Mouse (Mus musculus) left cerebral cortex, adult 8-10 months (tissue): Measurements from ENCODE around the gene Cfap299. TPM values are rescaled to one million over a fixed set of nuclear protein-coding genes. Genes with fewer than 3 reads are reported as not detected.

Experiments used
- DNase-seq, 2 experiments: peaks; one replicate each; pipeline ENCODE4 v3.0.0; 2022; ENCODE audit warnings: low spot score in 2 of 2
- total RNA-seq, 4 experiments: library from RNA; stranded (reverse); gene quantifications; 2 replicates each; pipeline ENCODE4 v1.2.4; 2022

Cfap299 gene
- total RNA-seq, 4 experiments from 2014 or later: 0.41 to 0.96 (median 0.63) TPM; not detected in 1

GRCm38 (mm10) chr5:98585915-98586314 is 256.8 kb downstream of the Cfap299 start:
- no peak for DNase-seq

DNA sequence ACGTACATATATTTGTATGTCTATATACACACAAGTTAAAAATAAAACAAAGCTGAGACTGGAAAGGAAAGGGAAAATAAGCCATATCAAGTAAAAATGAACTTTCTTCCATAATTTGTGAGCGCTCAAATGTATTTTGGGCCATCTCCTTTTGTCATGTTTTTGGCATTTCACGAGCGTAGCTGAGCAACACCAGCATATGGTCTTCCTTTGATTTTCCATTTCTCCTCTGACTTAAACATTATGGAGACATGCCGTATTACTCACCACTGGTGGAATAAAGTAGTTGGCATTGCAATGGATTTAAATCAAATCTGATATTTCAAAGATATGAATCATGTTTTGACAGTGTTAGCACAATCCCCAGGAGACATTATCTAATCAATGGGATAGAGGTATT is 284.4 kb downstream of the Cfap299 start:
- peak in 1 of 2 experiments; percentile 8 for DNase-seq

- no peak for DNase-seq
These were observed 287.8 kb downstream of the Cfap299 start for GRCm38 (mm10) chr5:98616902-98617301.

DNA sequence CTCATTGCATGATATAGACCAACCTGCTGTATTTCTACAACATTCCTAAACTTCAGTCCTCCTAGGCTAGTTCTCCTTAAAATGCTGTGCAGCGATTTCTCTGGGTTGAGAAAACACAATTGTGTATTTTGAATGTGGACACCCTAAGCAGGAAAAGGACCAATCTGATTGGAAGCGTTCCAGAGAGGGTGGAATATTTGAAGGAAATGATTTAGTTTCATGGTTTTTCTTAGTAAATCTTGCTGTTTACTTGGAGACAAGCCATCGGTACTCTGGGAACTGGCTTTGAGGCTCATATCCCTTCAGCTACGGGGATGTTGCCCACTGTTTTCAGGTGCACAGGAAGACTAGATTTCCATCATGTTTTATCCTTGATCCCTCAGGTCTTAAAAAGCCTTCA is 288.3 kb downstream of the Cfap299 start:
- no peak for DNase-seq

- DNase-seq: peak in 1 of 2 experiments; percentile 21
These were observed 321.2 kb downstream of the Cfap299 start for GRCm38 (mm10) chr5:98650345-98650744.

- no peak for DNase-seq
These were observed 321.9 kb downstream of the Cfap299 start for GRCm38 (mm10) chr5:98651049-98651448.

DNA sequence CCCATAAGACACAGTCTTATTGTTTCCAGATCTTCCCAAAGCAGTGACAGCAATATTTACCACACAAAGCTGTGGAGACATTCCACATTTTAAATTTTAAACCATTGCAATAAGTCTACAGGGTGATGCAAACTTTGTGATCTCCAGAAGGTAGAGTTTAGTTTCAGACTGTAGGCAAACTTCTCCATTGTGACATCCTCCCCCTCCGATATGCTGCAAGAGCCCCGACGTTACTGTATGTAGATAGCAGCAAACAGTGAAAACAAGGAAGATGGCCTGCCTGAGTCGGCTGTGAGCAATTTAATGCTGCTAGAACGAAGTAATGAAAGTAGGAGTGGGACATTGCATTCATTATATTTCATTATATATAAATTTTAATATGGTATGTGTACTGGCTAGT is 359.1 kb downstream of the Cfap299 start:
- no peak for DNase-seq

DNA sequence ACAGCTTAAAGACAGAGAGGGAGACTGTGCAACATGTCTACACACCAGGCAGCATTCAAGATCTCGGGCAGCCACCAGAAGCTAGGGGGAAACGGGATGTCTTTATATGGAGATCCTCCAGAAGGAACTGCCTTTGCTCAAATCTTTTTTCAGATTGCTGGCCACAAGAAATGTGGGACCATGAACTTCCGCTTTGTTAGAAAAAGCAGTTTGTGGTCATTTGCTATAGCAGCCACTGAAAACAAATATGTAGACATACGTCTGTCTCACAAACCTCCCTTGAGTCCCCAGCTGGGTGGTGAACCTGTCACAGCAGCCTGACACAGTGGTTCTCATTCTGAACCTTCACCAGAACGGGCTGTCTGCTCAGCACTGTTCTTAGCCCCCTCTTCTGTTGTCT is 363.0 kb downstream of the Cfap299 start:
- no peak for DNase-seq

DNA sequence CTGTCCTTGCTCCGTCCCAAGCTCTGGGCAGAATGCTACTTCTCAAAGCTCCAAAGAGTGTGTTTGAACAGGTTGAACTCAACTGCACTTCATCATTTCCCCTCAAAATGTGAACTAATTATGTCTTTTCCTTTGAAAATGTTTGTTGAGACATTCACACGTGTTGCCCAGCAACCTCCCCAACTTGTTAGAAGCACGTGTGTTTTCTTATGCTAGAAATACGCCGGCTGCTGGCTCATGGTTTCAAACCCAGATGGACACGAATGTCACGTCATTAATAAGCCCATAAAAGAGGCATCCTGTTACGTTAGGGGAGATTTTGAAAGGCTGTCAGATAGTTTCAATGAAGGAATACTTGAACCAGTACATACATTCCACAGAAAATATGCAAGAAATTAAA is 367.2 kb downstream of the Cfap299 start:
- DNase-seq: no peak

DNA sequence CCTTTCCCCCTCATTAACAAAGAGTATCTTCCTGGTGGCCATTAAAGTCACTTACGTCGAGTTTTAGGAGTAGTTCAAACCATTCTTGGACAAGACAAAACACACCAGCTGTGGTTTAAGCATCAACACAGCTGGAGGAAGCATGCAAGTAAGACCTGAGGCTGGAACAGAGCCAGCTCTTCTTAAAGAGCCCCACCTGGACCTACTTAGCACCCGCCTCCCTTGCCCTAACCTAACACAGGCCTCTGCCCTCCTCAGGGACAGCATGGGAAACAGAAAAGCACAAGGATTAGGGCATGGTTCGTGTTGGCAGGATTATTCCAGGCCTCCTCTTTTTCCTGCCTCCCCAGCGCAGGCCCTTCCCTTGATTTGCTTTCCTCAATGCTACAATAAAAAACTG is 374.9 kb downstream of the Cfap299 start:
- DNase-seq: no peak

DNA sequence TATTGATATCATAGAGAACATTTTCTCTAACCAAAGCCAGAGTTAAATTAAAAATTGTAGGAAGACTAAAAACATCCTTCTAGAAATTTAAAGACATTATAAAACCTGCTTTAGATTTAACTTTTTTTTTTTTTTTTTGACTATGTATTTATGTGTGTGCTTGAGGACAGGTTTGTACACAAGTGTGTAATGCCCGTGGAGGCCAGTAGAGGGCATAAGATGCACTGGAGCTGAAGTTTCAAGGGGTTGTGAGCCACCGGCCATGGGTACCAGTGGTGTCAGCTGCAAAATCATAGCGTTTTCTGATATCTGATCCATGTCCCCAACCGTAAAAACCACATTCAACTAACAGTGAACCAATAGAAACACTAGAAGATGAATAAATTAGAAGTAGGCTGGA is 377.5 kb downstream of the Cfap299 start:
- DNase-seq: no peak

DNA sequence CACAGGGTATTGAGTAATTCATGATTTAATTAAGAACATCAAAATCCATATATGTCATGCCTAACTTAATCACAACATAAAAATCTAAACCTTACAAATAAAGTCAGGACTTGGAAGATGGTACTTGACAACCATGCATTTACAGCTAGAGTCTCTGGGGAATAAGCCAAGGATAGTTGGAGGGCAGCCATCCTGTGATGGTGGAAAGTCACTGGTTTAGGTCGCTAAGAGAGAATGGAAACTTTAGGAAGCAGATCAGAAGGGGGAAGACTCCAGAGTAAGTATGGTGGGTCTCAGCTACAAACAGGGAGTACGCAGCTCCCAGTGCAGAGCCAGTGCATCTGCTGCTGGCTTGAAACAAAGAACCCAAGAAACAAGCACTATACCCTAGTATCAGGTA is 386.3 kb downstream of the Cfap299 start:
- no peak for DNase-seq

GRCm38 (mm10) chr5:98732157-98733009 is 403.3 kb downstream of the Cfap299 start:
- no peak for DNase-seq

GRCm38 (mm10) chr5:98733010-98733399 is 403.9 kb downstream of the Cfap299 start:
- DNase-seq: no peak

DNA sequence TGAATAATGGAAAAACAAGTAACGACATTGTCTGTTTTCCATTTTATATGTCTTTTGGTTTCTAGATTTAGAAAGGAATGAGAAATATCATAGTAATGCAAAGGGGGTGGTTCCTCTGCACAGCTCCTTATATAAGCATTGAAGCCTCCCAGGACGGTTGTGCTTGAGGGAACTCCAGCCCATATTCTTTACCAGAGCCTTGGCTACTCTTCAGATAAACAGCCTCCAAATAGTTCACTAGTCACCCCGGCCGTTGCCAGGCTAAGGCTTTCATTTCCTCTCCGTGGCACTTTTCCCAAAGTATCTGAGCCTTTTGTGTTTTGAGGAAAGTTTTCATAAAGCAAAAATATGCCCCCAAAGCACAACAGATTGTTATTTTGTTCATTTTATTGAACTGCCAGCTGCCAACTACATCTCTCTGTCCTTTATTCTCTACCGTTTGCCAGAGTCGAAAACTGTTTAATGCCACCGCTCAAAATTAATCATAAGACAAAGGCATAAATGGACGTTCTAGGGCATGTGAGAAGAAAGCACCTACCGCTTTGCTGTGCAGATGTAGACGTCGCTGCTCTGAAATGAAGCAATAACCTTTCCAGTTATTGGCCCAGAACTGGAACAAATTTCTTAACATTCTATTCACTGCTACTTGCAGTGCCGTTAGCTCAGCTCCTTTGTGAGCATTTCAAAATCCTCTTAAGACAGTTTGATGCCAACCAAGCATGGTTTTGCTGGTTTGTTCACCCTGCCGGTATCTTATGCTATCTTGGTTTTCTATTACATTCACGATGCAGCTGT is 433.0 kb downstream of the Cfap299 start:
- DNase-seq: no peak

DNA sequence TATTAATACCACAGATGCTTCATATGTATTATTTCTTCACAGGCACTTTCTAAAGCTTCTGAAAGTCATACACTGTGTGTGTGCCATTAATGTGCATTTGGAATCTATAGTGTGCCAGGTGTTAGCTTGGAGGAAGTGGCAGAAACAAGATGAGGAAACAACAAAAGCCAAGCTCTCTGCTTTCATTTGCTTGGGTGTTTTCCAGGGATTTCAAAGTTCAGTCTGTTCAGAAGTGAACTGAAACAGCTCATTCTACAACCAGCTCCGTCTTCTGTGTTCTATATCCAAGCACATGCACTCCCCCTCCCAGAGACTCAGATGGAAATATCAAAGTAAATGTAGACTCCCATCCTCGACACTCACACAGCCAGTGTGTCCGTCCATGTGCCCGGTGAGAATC is 449.5 kb downstream of the Cfap299 start:
- DNase-seq: no peak

DNA sequence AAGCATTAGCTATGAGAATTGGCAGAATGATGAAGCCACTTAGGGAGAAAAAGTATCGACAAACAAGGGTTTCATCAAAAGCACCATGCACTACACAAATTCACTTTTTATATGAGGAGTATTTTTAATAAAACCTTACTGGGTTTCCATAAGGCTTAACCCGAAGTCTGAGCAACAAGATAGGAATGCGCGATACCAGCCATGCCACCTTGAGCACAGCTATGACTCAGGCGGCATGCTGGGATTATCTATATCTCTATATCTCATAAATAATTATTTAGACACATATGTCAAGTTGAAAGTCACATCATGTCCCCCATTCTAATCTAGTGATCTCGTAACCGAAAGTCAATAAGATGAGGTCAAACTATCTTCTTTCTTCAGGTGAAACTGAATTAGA is 453.0 kb downstream of the Cfap299 start:
- no peak for DNase-seq

- no peak for DNase-seq
These were observed 458.6 kb downstream of the Cfap299 start for GRCm38 (mm10) chr5:98787735-98788134.

DNA sequence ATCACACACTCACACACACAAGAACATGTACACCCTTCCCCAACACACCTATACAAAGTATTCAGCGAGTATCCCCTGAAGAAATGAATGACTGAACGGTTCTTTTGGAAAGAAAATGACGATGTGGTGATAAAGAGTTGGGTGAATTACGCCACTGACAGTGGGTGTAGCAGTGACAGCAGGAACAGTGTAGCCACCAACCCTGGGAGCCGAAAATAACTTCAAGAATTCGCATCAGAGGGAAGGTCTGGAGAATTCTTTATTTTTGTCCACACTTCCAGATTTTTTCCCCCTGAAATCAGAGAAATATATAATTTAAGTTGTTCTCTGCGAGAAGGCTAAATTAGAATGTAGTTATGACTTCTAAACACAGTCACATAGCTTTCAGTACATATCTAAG is 459.5 kb downstream of the Cfap299 start:
- peak in 1 of 2 experiments; percentile 11 for DNase-seq

DNA sequence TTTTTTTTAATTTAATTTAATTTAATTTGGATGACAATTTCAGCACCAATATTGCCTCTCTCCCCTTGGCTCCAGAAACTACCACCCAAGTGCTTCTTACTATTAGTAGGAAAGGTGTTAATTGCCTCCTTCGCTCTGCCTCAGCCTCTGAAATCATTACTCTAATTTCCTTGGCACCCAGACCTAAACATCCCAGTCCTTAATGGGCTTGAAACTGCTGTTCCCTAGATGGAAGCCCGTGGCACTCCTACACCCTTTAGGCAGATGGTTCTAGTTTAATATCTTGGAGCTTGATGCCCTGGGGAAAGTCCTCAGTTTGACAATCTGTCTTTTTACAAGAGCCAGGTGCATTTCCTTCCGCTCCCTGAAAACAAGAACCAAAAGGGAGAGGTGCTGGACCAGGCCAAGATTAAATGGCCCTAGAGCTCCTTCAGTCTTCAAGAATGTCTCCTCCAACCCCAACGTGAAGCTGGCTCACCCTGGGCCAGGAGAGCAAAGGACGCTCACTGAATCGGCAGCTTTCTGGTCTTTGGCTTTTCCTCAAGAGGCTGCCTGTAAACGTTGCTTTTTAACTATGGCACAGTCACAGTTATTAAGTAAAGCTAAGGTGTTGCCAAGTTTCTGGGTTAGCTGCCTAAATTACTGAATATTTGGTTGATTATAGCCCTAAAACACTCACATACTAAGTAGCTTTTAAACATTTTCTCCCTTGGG is 461.9 kb downstream of the Cfap299 start:
- DNase-seq: no peak

DNA sequence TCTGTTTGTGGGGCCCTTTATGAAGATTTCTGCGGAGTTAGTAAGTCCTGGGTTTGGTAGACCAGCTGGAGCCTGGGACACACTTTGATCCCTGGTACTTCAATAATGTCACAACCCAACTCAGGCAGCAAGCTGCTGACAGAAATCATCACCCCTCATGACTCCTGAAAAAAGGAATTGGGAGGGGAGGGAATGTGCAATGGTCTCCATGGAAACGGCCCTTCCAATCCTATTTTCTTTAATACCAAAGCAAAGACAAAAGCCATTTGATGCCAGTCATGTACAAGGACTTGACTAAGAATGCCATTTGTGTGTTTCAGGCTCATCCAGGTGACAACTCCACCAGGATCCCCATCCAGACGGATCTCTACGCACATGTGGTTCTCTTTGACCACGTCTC is 472.4 kb downstream of the Cfap299 start:
- DNase-seq: no peak

- DNase-seq: no peak
These were observed 475.7 kb downstream of the Cfap299 start for GRCm38 (mm10) chr5:98804761-98805160.
